Mouse (Mus musculus) skeletal muscle tissue, postnatal 0 days (tissue): ENCODE measurements around the gene Fas. TPM values are rescaled to one million over a fixed set of nuclear protein-coding genes. Genes with fewer than 3 reads are reported as not detected.

Experiments
- polyA plus RNA-seq: library from polyadenylated mRNA; unstranded; fragments of >200 nt; fragmentation: Nextera tagmentation; extraction: Ambion mirVana; gene quantifications from 2 replicates; pipeline ENCODE4 v1.2.1, GENCODE M21; 2015

Gene Fas
- 4.6 and 6.7 TPM in 2 replicates for polyA plus RNA-seq

GRCm38 (mm10) chr19:34289948-34290789 lies at the start of gene Fas:
TSS of gene Fas (plus strand) at chr19:34290666.

GRCm38 (mm10) chr19:34254880-34255681 lies 35.4 kb upstream of the Fas start, which contains the start of gene Acta2:
TSS of gene Acta2 (minus strand) at chr19:34255590.

Other genes with a start within 250 kb of the Fas start
- 0.19 TPM in 1 of 2 replicates, not detected in the other for gene Lipn, start 223.3 kb upstream of the Fas start, polyA plus RNA-seq
- gene Lipm, start 189.7 kb upstream of the Fas start, polyA plus RNA-seq: 1.2 TPM in 1 of 2 replicates, not detected in the other
- 0.38 TPM in 1 of 2 replicates, not detected in the other for gene Ankrd22, start 124.6 kb upstream of the Fas start, polyA plus RNA-seq
- gene Stambpl1, start 98.4 kb upstream of the Fas start, polyA plus RNA-seq: 3.0 and 3.8 TPM in 2 replicates
- 297 and 304 TPM in 2 replicates for gene Acta2, start 35.1 kb upstream of the Fas start, polyA plus RNA-seq
- 1.0 and 1.1 TPM in 2 replicates for gene Ch25h, start 184.5 kb downstream of the Fas start, polyA plus RNA-seq
- gene Lipa, start 236.8 kb downstream of the Fas start, polyA plus RNA-seq: 14.9 and 19.3 TPM in 2 replicates